Mouse (Mus musculus) embryonic fibroblast, embryonic 13.5 days (primary cell): ENCODE measurements around the gene Nav2.

ENCODE experiments used
- CTCF ChIP-seq: IDR thresholded peaks from 2 replicates; pipeline ENCODE4 v1.5.1; 2011; ENCODE audit warnings: mild to moderate bottlenecking, control low read depth, low read length, moderate library complexity, borderline replicate concordance; ENCODE audit not compliant: insufficient read depth
- POLR2A ChIP-seq: IDR thresholded peaks from 2 replicates; pipeline ENCODE4 v1.6.1; 2011; ENCODE audit warnings: low read depth, mild to moderate bottlenecking, control low read depth, low read length, moderate library complexity

DNA sequence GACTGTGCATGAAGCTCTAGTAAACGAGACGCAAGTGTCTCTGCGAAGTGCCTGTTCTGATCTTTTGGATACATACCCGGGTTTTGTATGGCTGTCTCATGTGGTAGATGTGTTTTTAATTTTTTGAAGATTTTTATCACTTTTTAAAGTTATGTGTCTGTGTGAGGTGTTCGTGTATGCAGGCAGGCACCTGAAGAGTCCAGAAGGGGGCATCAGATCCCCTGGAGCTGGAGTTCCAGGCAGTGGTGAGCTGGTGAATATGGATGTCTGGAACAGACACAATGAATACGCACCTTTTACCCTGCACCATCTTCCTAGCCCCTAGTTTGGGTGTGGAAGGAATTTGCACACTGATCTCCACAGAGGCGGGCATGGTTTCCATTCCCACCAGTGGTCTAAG, 214.0 kb downstream of the Nav2 start:
- TF ChIP-seq POLR2A (no peak), CTCF (no peak)
